Mouse (Mus musculus) intestine, postnatal 0 days (tissue): ENCODE data around the gene Dnajb6. TPM values are rescaled to one million over a fixed set of nuclear protein-coding genes. Genes with fewer than 3 reads are reported as not detected.
A peak's percentile ranks its signal among the peaks of the same experiment; 100 is the strongest.

Source experiments
- ATAC-seq: fragments of 200-750 bp; cut with Nextera tagmentation; 2 replicates; pipeline ENCODE4 v1.8.0; 2017; ENCODE audit warnings: mild to moderate bottlenecking, moderate TSS enrichment, moderate library complexity
- H3K27ac ChIP-seq: fragments of 300-500 bp; sonication (generic); 2 replicates; pipeline ENCODE4 v1.5.1; 2014; ENCODE audit warnings: mild to moderate bottlenecking, low read depth, low read length, moderate library complexity
- H3K27me3 ChIP-seq: fragments of 300-500 bp; sonication (generic); replicated peaks from 2 replicates; pipeline ENCODE4 v1.6.1; 2014; ENCODE audit warnings: low read length, mixed read lengths; ENCODE audit not compliant: control insufficient read depth, insufficient read depth
- H3K36me3 ChIP-seq: fragments of 300-500 bp; sonication (generic); 2 replicates; pipeline ENCODE4 v1.6.1; 2014; ENCODE audit warnings: mild to moderate bottlenecking, moderate library complexity; ENCODE audit not compliant: control insufficient read depth, insufficient read depth
- H3K4me1 ChIP-seq: fragments of 300-500 bp; sonication (generic); replicated peaks from 2 replicates; pipeline ENCODE4 v1.6.1; 2014; ENCODE audit warnings: antibody characterized with exemption, low read length, mixed read lengths; ENCODE audit not compliant: control insufficient read depth, insufficient read depth
- H3K4me2 ChIP-seq: fragments of 300-500 bp; sonication (generic); replicated peaks from 2 replicates; pipeline ENCODE4 v1.6.1; 2014; ENCODE audit warnings: low read depth, mild to moderate bottlenecking, moderate library complexity
- H3K4me3 ChIP-seq: fragments of 300-500 bp; sonication (generic); 2 replicates; pipeline ENCODE4 v1.5.1; 2014; ENCODE audit warnings: low read depth, low read length
- H3K9ac ChIP-seq: fragments of 300-500 bp; sonication (generic); 2 replicates; pipeline ENCODE4 v1.6.1; 2014; ENCODE audit warnings: mild to moderate bottlenecking, low read depth, low read length
- H3K9me3 ChIP-seq: fragments of 300-500 bp; sonication (generic); 2 replicates; pipeline ENCODE4 v1.6.1; 2016; ENCODE audit warnings: mixed run types; ENCODE audit not compliant: control insufficient read depth
- CTCF ChIP-seq: sonication (generic); IDR thresholded peaks from 2 replicates; pipeline ENCODE4 v1.5.1; 2016; ENCODE audit warnings: low read depth, mild to moderate bottlenecking, control low read depth, antibody characterized with exemption, moderate library complexity
- WGBS: fragments of 180-500 bp; shearing (Covaris S2); extraction: QIAGEN DNeasy Blood & Tissue Kit; methylation state at CpG from one replicate; pipeline ENCODE4 v1.1.7; 2014; 5-methylcytosine and 5-hydroxymethylcytosine counted together
- polyA plus RNA-seq: library from polyadenylated mRNA; unstranded; fragments of >200 nt; fragmentation: Nextera tagmentation; extraction: Ambion mirVana; gene quantifications from 2 replicates; pipeline ENCODE4 v1.2.1, GENCODE M21; 2015

Dnajb6 gene
- polyA plus RNA-seq, 1 experiment from 2014 or later = 109 TPM

GRCm38 (mm10) chr5:29747661-29748060, 12.2 kb downstream of the Dnajb6 start:
- WGBS = 89% methylated on average over 2 of the region's 2 CpGs
- no peak overlapping the region for H3K9ac ChIP-seq
- H3K27ac ChIP-seq = no peak overlapping the region
- no peaks in the 10 kb centered on the region for H3K27me3 ChIP-seq
- no peak for TF ChIP-seq CTCF
- no peak overlapping the region for H3K4me2 ChIP-seq
- H3K4me1 ChIP-seq = no peaks in the 10 kb centered on the region
- no peaks in the 10 kb centered on the region for H3K9me3 ChIP-seq
- no peak for ATAC-seq
- peaks cover 30% of the 10 kb centered on the region for H3K36me3 ChIP-seq
- H3K4me3 ChIP-seq = no peak overlapping the region

- H3K4me3 ChIP-seq = no peak overlapping the region
- H3K27me3 ChIP-seq = no peaks in the 10 kb centered on the region
- no peak overlapping the region for H3K27ac ChIP-seq
- no peaks in the 10 kb centered on the region for H3K9me3 ChIP-seq
- H3K36me3 ChIP-seq = peaks cover 56% of the 10 kb centered on the region
- TF ChIP-seq CTCF = no peak
- H3K9ac ChIP-seq = no peak overlapping the region
- no peak for ATAC-seq
- H3K4me1 ChIP-seq = no peaks in the 10 kb centered on the region
- H3K4me2 ChIP-seq = no peak overlapping the region
Measured at GRCm38 (mm10) chr5:29751306-29751705, 15.8 kb downstream of the Dnajb6 start.

DNA sequence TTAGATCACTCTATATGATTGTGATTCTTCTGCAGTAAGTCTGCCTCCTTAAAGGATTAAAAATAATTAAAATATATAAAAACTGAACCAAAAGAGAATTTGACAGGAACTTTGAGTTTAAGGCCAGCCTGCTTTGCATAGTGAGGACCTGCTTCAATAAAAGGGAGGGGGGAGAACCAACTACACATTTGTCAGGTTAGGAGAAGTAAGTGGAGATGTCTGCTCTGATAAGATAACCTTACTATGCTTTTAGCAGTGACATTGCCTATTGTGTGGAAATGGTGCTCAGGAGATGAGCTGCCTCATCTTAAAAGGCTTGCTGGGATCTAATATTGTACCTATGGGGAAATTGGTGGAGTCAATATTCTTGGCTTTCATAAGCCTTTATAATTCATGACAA, 17.4 kb downstream of the Dnajb6 start:
- Histone ChIP-seq H3K27me3 (no peaks in the 10 kb centered on the region), H3K4me3 (no peak overlapping the region), H3K27ac (no peak overlapping the region), H3K36me3 (peaks cover 71% of the 10 kb centered on the region), H3K9me3 (no peaks in the 10 kb centered on the region), H3K4me2 (no peak overlapping the region), H3K9ac (no peak overlapping the region), H3K4me1 (no peaks in the 10 kb centered on the region)
- TF ChIP-seq CTCF = no peak
- ATAC-seq = no peak

DNA sequence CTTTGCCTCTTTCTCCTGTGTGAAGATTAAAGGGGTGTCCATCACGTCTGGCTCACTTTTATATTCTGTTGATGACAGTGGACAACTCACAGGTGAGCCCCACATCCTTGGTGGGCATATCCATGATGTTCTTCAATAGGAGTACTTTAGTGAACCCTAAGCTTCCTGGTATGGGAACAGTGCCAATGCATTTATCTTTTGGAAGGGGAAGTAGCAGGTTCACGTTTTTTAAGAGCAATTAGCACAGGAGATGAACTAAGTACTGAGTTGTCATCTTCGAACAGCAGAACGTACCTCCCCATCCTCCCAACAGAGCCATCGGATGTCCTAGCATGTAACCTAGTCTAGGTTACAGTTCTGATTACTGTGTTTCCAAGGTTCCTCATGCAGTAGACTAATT, 23.8 kb downstream of the Dnajb6 start:
- TF ChIP-seq CTCF = no peak
- Histone ChIP-seq H3K27ac (no peak overlapping the region), H3K4me1 (no peaks in the 10 kb centered on the region), H3K9me3 (no peaks in the 10 kb centered on the region), H3K36me3 (peaks cover 55% of the 10 kb centered on the region), H3K4me3 (no peak overlapping the region), H3K9ac (no peak overlapping the region), H3K27me3 (no peaks in the 10 kb centered on the region), H3K4me2 (no peak overlapping the region)
- WGBS = 84% methylated on average over 5 of the region's 5 CpGs
- ATAC-seq = no peak

GRCm38 (mm10) chr5:29770935-29771334, 35.4 kb downstream of the Dnajb6 start:
- H3K9ac ChIP-seq = no peak overlapping the region
- H3K27me3 ChIP-seq = no peaks in the 10 kb centered on the region
- H3K36me3 ChIP-seq = peaks cover 56% of the 10 kb centered on the region
- 83% methylated on average over 1 of the region's 1 CpGs for WGBS
- no peak overlapping the region for H3K4me3 ChIP-seq
- H3K9me3 ChIP-seq = no peaks in the 10 kb centered on the region
- peak; percentile 66 for TF ChIP-seq CTCF
- no peak overlapping the region for H3K4me2 ChIP-seq
- H3K27ac ChIP-seq = no peak overlapping the region
- no peaks in the 10 kb centered on the region for H3K4me1 ChIP-seq
- ATAC-seq = no peak

DNA sequence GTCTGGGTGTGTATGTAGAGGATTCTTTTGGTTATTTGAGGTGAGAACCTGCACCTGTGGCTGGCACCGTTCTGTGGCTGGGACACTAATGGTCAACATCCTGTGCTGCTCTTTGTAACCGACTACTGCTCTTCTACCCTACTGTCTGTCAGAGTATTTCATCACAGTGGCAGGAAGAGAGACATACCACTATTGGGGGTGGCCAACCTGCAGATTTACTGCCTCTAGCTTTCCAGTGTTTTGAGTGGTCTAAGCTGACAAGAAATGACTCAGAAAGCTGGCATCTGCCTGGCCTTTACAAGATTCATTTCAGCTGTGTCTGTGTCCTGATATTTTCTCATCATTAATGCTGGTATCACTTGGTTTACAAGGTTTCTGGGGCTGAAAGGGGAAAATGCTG, 36.5 kb downstream of the Dnajb6 start:
- Histone ChIP-seq H3K4me3 (no peak overlapping the region), H3K4me2 (no peak overlapping the region), H3K4me1 (no peaks in the 10 kb centered on the region), H3K27ac (no peak overlapping the region), H3K27me3 (no peaks in the 10 kb centered on the region), H3K9ac (no peak overlapping the region), H3K36me3 (peaks cover 60% of the 10 kb centered on the region), H3K9me3 (no peaks in the 10 kb centered on the region)
- WGBS = 55% methylated on average over 2 of the region's 2 CpGs
- TF ChIP-seq CTCF = no peak
- ATAC-seq = no peak

DNA sequence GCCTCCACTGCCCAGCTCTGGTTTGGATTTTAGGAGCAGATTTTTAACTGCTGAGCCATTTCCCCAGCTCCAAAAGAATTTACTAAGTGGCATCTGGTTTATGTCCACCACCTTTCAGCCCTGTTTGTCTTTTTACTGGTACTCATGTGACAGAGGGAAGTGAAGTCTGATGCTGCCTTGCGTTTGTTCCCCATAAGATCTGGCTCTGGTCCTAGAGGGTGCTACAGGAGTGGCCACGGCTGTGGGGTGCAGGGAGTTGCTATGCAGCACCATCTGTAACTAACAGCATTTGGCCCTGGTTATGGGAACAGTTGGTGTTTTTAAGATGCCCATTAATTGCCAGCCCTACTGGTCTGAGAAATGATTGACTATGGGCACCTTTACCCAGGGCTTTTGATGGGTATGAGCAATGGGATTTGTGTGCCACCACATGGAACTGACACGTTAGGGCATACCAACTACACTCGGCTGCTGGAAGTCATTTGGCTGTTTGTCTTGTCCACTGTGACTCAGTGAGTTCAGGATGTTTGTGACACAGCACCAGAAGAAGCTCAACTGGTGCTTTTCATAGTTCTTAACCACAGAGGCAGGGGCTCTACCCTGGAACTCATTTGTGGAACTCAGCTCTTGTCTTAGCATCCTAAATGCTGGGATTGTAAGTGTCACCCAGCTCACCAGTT, 37.3 kb downstream of the Dnajb6 start:
- Histone ChIP-seq H3K27me3 (no peaks in the 10 kb centered on the region), H3K9me3 (no peaks in the 10 kb centered on the region), H3K36me3 (peaks cover 59% of the 10 kb centered on the region), H3K4me3 (no peak overlapping the region), H3K4me2 (no peak overlapping the region), H3K27ac (no peak overlapping the region), H3K4me1 (no peaks in the 10 kb centered on the region), H3K9ac (no peak overlapping the region)
- WGBS = 66% methylated on average over 4 of the region's 4 CpGs
- TF ChIP-seq CTCF = no peak
- no peak for ATAC-seq
